Mouse (Mus musculus) hindbrain, postnatal 0 days (tissue): ENCODE measurements around the gene Tmed1. TPM values are rescaled to one million over a fixed set of nuclear protein-coding genes. Genes with fewer than 3 reads are reported as not detected.

Source experiments
- ATAC-seq: fragments of 200-750 bp; cut with Nextera tagmentation; 2 replicates; pipeline ENCODE4 v1.8.0; 2017; ENCODE audit warnings: mild to moderate bottlenecking, moderate TSS enrichment, moderate library complexity
- DNase-seq: peaks from one replicate; pipeline ENCODE4 v3.0.0-alpha.2; 2015; ENCODE audit warnings: low spot score
- H3K27ac ChIP-seq: fragments of 300-500 bp; sonication (generic); 2 replicates; pipeline ENCODE4 v1.5.1; 2014; ENCODE audit warnings: mild to moderate bottlenecking
- H3K27me3 ChIP-seq: fragments of 300-500 bp; sonication (generic); 2 replicates; pipeline ENCODE4 v1.6.1; 2014; ENCODE audit warnings: low read length, mixed read lengths; ENCODE audit not compliant: insufficient read depth
- H3K36me3 ChIP-seq: fragments of 300-500 bp; sonication (generic); 2 replicates; pipeline ENCODE4 v1.6.1; 2014; ENCODE audit warnings: low read length, mixed read lengths; ENCODE audit not compliant: insufficient read depth
- H3K4me1 ChIP-seq: fragments of 300-500 bp; sonication (generic); 2 replicates; pipeline ENCODE4 v1.6.1; 2014; ENCODE audit warnings: antibody characterized with exemption, low read length, mixed read lengths; ENCODE audit not compliant: insufficient read depth
- H3K4me2 ChIP-seq: fragments of 300-500 bp; sonication (generic); 2 replicates; pipeline ENCODE4 v1.6.1; 2014; ENCODE audit warnings: low read depth, mild to moderate bottlenecking, low read length, moderate library complexity, mixed read lengths
- H3K4me3 ChIP-seq: fragments of 300-500 bp; sonication (generic); 2 replicates; pipeline ENCODE4 v1.5.1; 2014; ENCODE audit warnings: low read length
- H3K9ac ChIP-seq: fragments of 300-500 bp; sonication (generic); replicated peaks from 2 replicates; pipeline ENCODE4 v1.6.1; 2014; ENCODE audit warnings: mild to moderate bottlenecking, low read length, moderate library complexity, mixed read lengths
- H3K9me3 ChIP-seq: fragments of 300-500 bp; sonication (generic); 2 replicates; pipeline ENCODE4 v1.6.1; 2016; ENCODE audit warnings: low read length, mixed read lengths
- CTCF ChIP-seq: IDR thresholded peaks from 2 replicates; pipeline ENCODE4 v1.5.1; 2016; ENCODE audit warnings: antibody characterized with exemption, control low read depth, low read depth
- WGBS: fragments of 180-500 bp; shearing (Covaris S2); extraction: QIAGEN DNeasy Blood & Tissue Kit; methylation state at CpG from one replicate; pipeline ENCODE4 v1.1.7; 2014; 5-methylcytosine and 5-hydroxymethylcytosine counted together
- microRNA-seq, 2 experiments: library from miRNA; unstranded; fragments of <30 nt; microRNA quantifications; one replicate each; pipeline ENCODE4; 2016
- polyA plus RNA-seq: library from polyadenylated mRNA; unstranded; fragments of >200 nt; fragmentation: Nextera tagmentation; extraction: Ambion mirVana; gene quantifications from 2 replicates; pipeline ENCODE4 v1.2.1, GENCODE M21; 2015
- total RNA-seq: library from RNA; depleted of rRNA; stranded (reverse); fragments of >200 nt; gene quantifications from 2 replicates; pipeline ENCODE4 v1.2.3, GENCODE M21; 2014; rRNA removed

The Tmed1 gene
- total and polyA plus RNA-seq, 2 experiments from 2014 or later, result 59.2 to 61.3 TPM

DNA sequence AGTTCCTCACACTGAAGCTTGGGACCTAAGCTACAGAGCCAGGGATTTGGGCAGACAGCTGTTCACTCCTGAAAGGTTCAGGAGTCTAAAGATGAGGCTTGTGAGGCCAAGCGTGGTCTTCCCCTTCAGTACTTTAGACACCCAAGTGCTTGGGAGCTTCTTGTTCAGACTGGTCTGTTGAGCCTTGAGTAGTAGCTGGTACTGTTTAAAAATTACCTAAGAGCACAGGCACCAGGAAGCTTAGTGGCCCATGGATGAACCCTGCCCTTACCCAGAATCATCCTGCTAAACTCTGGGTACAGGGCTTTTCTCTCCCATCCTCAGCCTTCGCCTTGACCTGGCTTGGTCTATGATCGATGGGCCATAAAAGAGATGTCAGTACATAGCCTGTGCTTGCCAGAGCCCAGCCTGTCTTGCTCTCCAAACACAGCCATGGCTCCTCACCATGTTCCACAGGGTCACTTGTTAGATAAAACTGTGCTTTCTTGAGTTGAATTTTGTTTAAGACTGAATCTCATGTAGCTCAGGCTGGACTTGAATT, 49.6 kb downstream of the Tmed1 start:
- 92% methylated on average over 3 of the region's 3 CpGs for WGBS
- no peak for TF ChIP-seq CTCF
- H3K4me2 ChIP-seq, result no peak overlapping the region
- H3K4me1 ChIP-seq, result no peaks in the 10 kb centered on the region
- no peak overlapping the region for H3K4me3 ChIP-seq
- DNase-seq, result no peak
- no peak for ATAC-seq
- H3K9me3 ChIP-seq, result no peaks in the 10 kb centered on the region
- no peak overlapping the region for H3K9ac ChIP-seq
- no peak overlapping the region for H3K27ac ChIP-seq
- H3K36me3 ChIP-seq, result no peaks in the 10 kb centered on the region
- no peaks in the 10 kb centered on the region for H3K27me3 ChIP-seq

DNA sequence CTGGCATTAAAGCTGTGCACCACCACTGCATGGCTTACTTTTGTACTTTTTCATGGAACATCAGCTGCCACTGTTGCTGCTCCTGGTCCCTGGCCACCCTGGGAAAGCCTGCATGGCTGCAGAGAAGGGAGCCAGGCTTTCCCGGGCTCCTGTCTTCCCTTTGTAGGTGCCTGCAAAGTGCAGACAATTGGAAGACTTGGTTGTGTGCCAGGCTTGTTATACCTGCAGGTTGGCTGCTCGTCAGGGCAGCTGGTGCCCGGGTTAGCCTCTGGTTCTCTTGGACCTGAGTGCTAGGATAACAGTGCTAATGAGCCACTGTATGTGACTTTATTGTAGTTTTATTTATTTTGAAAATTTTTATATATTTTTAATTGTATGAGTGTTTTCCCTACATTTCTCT, 51.2 kb downstream of the Tmed1 start:
- no peak overlapping the region for H3K4me3 ChIP-seq
- TF ChIP-seq CTCF, result no peak
- no peak overlapping the region for H3K9ac ChIP-seq
- H3K4me1 ChIP-seq, result no peaks in the 10 kb centered on the region
- H3K27me3 ChIP-seq, result no peaks in the 10 kb centered on the region
- DNase-seq (no peak), ATAC-seq (no peak)
- H3K36me3 ChIP-seq, result no peaks in the 10 kb centered on the region
- 77% methylated on average over 3 of the region's 3 CpGs for WGBS
- H3K27ac ChIP-seq, result no peak overlapping the region
- no peaks in the 10 kb centered on the region for H3K9me3 ChIP-seq
- H3K4me2 ChIP-seq, result no peak overlapping the region

Small RNAs within 50 kb of the gene (microRNA-seq; reads per million reads assigned to microRNA genes)
- gene Mir199a-1, result 0.18 to 0.36 reads per million in 2 experiments

Other genes with a start within 250 kb of the Tmed1 start
- gene Atg4d, start 245.0 kb downstream of the Tmed1 start, total RNA-seq, result 24.8 and 38.6 TPM in 2 replicates
- 32.1 and 35.5 TPM in 2 replicates for gene Atg4d, start 245.0 kb downstream of the Tmed1 start, polyA plus RNA-seq
- gene Kri1, start 222.3 kb downstream of the Tmed1 start, total RNA-seq, result 14.8 and 15.3 TPM in 2 replicates
- 10.9 and 11.8 TPM in 2 replicates for gene Kri1, start 222.3 kb downstream of the Tmed1 start, polyA plus RNA-seq
- 115 and 123 TPM in 2 replicates for gene Cdkn2d, start 218.8 kb downstream of the Tmed1 start, total RNA-seq
- 134 and 142 TPM in 2 replicates for gene Cdkn2d, start 218.8 kb downstream of the Tmed1 start, polyA plus RNA-seq
- 2.5 and 7.0 TPM in 2 replicates for gene Ap1m2, start 197.9 kb downstream of the Tmed1 start, total RNA-seq
- 3.8 and 3.9 TPM in 2 replicates for gene Ap1m2, start 197.9 kb downstream of the Tmed1 start, polyA plus RNA-seq
- 58.5 and 68.0 TPM in 2 replicates for gene Slc44a2, start 189.6 kb downstream of the Tmed1 start, total RNA-seq
- 52.6 and 58.8 TPM in 2 replicates for gene Slc44a2, start 189.6 kb downstream of the Tmed1 start, polyA plus RNA-seq
- gene Ilf3, start 142.4 kb downstream of the Tmed1 start, total RNA-seq, result 89.5 and 108 TPM in 2 replicates
- 174 and 184 TPM in 2 replicates for gene Ilf3, start 142.4 kb downstream of the Tmed1 start, polyA plus RNA-seq
- 37.1 and 46.7 TPM in 2 replicates for gene Qtrt1, start 98.4 kb downstream of the Tmed1 start, total RNA-seq
- gene Qtrt1, start 98.4 kb downstream of the Tmed1 start, polyA plus RNA-seq, result 38.6 and 44.5 TPM in 2 replicates
- gene Dnm2, start 85.3 kb downstream of the Tmed1 start, total RNA-seq, result 75.3 and 80.4 TPM in 2 replicates
- 53.5 and 58.6 TPM in 2 replicates for gene Dnm2, start 85.3 kb downstream of the Tmed1 start, polyA plus RNA-seq
- 1.2 and 2.2 TPM in 2 replicates for gene AB124611, start 15.9 kb upstream of the Tmed1 start, total RNA-seq
- gene AB124611, start 15.9 kb upstream of the Tmed1 start, polyA plus RNA-seq, result 1.1 and 1.2 TPM in 2 replicates
- gene Carm1, start 36.6 kb upstream of the Tmed1 start, total RNA-seq, result 84.9 and 92.7 TPM in 2 replicates
- 20.6 and 25.0 TPM in 2 replicates for gene Carm1, start 36.6 kb upstream of the Tmed1 start, polyA plus RNA-seq
- gene Timm29, start 82.5 kb upstream of the Tmed1 start, total RNA-seq, result 63.3 and 66.8 TPM in 2 replicates
- gene Timm29, start 82.5 kb upstream of the Tmed1 start, polyA plus RNA-seq, result 49.4 and 51.5 TPM in 2 replicates
- gene Yipf2, start 82.6 kb upstream of the Tmed1 start, total RNA-seq, result 18.6 and 25.5 TPM in 2 replicates
- 18.4 and 19.3 TPM in 2 replicates for gene Yipf2, start 82.6 kb upstream of the Tmed1 start, polyA plus RNA-seq
- gene Smarca4, start 105.9 kb upstream of the Tmed1 start, total RNA-seq, result 171 and 177 TPM in 2 replicates
- 71.5 and 80.6 TPM in 2 replicates for gene Smarca4, start 105.9 kb upstream of the Tmed1 start, polyA plus RNA-seq
- gene Ldlr, start 213.2 kb upstream of the Tmed1 start, total RNA-seq, result 20.6 and 28.4 TPM in 2 replicates
- gene Ldlr, start 213.2 kb upstream of the Tmed1 start, polyA plus RNA-seq, result 10.7 and 10.9 TPM in 2 replicates